Mouse (Mus musculus) CH12.LX (cell line): ENCODE measurements around the gene Slc25a38. TPM values are rescaled to one million over a fixed set of nuclear protein-coding genes. Genes with fewer than 3 reads are reported as not detected.

Source experiments
- DNase-seq: peaks from one replicate; pipeline ENCODE4 v3.0.0-alpha.2; 2013; ENCODE audit errors: extremely low read depth
- H3K27ac ChIP-seq: 2 replicates; pipeline ENCODE4 v1.5.1; 2012; ENCODE audit warnings: low read depth, mild to moderate bottlenecking, control low read depth, moderate library complexity; ENCODE audit not compliant: insufficient read depth
- H3K27me3 ChIP-seq: replicated peaks from 2 replicates; pipeline ENCODE3; 2012; ENCODE audit warnings: inconsistent platforms
- H3K36me3 ChIP-seq, 2 experiments: replicated peaks in 1 of 2; 2 replicates each; pipeline versions ENCODE3 to v1.6.1; 2012; ENCODE audit warnings: inconsistent platforms in 1 of 2, low read length in 1 of 2, mild to moderate bottlenecking in 1 of 2, mixed read lengths in 1 of 2, moderate library complexity in 1 of 2; ENCODE audit not compliant: control insufficient read depth in 1 of 2, insufficient read depth in 1 of 2
- H3K4me1 ChIP-seq, 2 experiments: 2 replicates each; pipeline ENCODE4 v1.6.1; 2012; ENCODE audit warnings: inconsistent platforms in 1 of 2, moderate library complexity in 1 of 2; ENCODE audit not compliant: insufficient read depth in 2 of 2, control insufficient read depth in 1 of 2
- H3K4me2 ChIP-seq: 2 replicates; pipeline ENCODE4 v1.6.1; 2012; ENCODE audit warnings: low read depth, mild to moderate bottlenecking, control low read depth; ENCODE audit not compliant: poor library complexity, insufficient read depth, severe bottlenecking
- H3K4me3 ChIP-seq, 3 experiments: fragments of 150-350 bp in 1 of 3; sonication (generic) in 1 of 3; replicated peaks in 1 of 3; 2 replicates each; pipeline versions ENCODE3 to v1.5.1; 2011 to 2012; ENCODE audit warnings: low read depth in 2 of 3, low read length in 2 of 3, mild to moderate bottlenecking in 2 of 3, moderate library complexity in 2 of 3, control low read depth in 1 of 3, improper control_type of control experiment in 1 of 3, inconsistent platforms in 1 of 3, mixed read lengths in 1 of 3; ENCODE audit not compliant: poor library complexity in 1 of 3
- H3K79me2 ChIP-seq: replicated peaks from 2 replicates; pipeline ENCODE4 v1.6.1; 2012; ENCODE audit warnings: mild to moderate bottlenecking, moderate library complexity; ENCODE audit not compliant: control insufficient read depth, poor library complexity, insufficient read depth, severe bottlenecking; ENCODE audit errors: extremely low read depth
- H3K9ac ChIP-seq: 2 replicates; pipeline ENCODE4 v1.6.1; 2012; ENCODE audit warnings: low read depth, mild to moderate bottlenecking, control low read depth, moderate library complexity; ENCODE audit not compliant: insufficient read depth
- H3K9me3 ChIP-seq: replicated peaks from 2 replicates; pipeline ENCODE3; 2012; ENCODE audit warnings: low read length, inconsistent platforms, mixed read lengths
- BHLHE40 ChIP-seq: IDR thresholded peaks from 2 replicates; pipeline ENCODE4 v1.6.1; 2011; ENCODE audit warnings: mild to moderate bottlenecking, low read depth, low read length, improper control_type of control experiment
- CHD1 ChIP-seq: IDR thresholded peaks from 2 replicates; pipeline ENCODE4 v1.6.1; 2012; ENCODE audit warnings: low read depth, low read length, improper control_type of control experiment, inconsistent platforms
- CHD2 ChIP-seq: IDR thresholded peaks from 2 replicates; pipeline ENCODE4 v1.6.1; 2011; ENCODE audit warnings: low read length, improper control_type of control experiment
- CTCF ChIP-seq, 2 experiments: IDR thresholded peaks in 1 of 2; conservative IDR thresholded peaks in 1 of 2; 2 replicates each; pipeline ENCODE4 v1.5.1; 2011 to 2012; ENCODE audit warnings: low read depth in 2 of 2, low read length in 2 of 2, improper control_type of control experiment in 1 of 2, inconsistent platforms in 1 of 2, mild to moderate bottlenecking in 1 of 2, moderate library complexity in 1 of 2
- E2F4 ChIP-seq: IDR thresholded peaks from 2 replicates; pipeline ENCODE4 v1.6.1; 2011; ENCODE audit warnings: low read depth, low read length, improper control_type of control experiment; ENCODE audit not compliant: insufficient replicate concordance
- EP300 ChIP-seq: IDR thresholded peaks from 2 replicates; pipeline ENCODE4 v1.6.1; 2011; ENCODE audit warnings: low read length, improper control_type of control experiment
- ETS1 ChIP-seq: conservative IDR thresholded peaks from 2 replicates; pipeline ENCODE4 v1.6.1; 2012; ENCODE audit warnings: low read depth, mild to moderate bottlenecking, inconsistent platforms, low read length, improper control_type of control experiment, moderate library complexity
- HCFC1 ChIP-seq: IDR thresholded peaks from 2 replicates; pipeline ENCODE4 v1.6.1; 2012; ENCODE audit warnings: low read depth, mild to moderate bottlenecking, inconsistent platforms, low read length, improper control_type of control experiment
- KAT2A ChIP-seq: IDR thresholded peaks from 2 replicates; pipeline ENCODE4 v1.6.1; 2012; ENCODE audit warnings: low read length, improper control_type of control experiment, inconsistent platforms; ENCODE audit not compliant: insufficient replicate concordance
- MAFK ChIP-seq: IDR thresholded peaks from 2 replicates; pipeline ENCODE4 v1.6.1; 2011; ENCODE audit warnings: low read length, improper control_type of control experiment; ENCODE audit not compliant: insufficient replicate concordance
- MAX ChIP-seq: IDR thresholded peaks from 2 replicates; pipeline ENCODE4 v1.6.1; 2011; ENCODE audit warnings: low read length, improper control_type of control experiment
- MEF2A ChIP-seq: IDR thresholded peaks from 2 replicates; pipeline ENCODE4 v1.6.1; 2014; ENCODE audit warnings: low read depth, mild to moderate bottlenecking, inconsistent platforms, low read length, improper control_type of control experiment, borderline replicate concordance
- MXI1 ChIP-seq: IDR thresholded peaks from 2 replicates; pipeline ENCODE4 v1.6.1; 2011; ENCODE audit warnings: mild to moderate bottlenecking, low read depth, low read length, improper control_type of control experiment
- MYC ChIP-seq: IDR thresholded peaks from 2 replicates; pipeline ENCODE4 v1.6.1; 2011; ENCODE audit warnings: low read depth, mild to moderate bottlenecking, improper control_type of control experiment, low read length
- NELFE ChIP-seq: IDR thresholded peaks from 2 replicates; pipeline ENCODE4 v1.6.1; 2011; ENCODE audit warnings: low read depth, low read length, improper control_type of control experiment
- NRF1 ChIP-seq: IDR thresholded peaks from 2 replicates; pipeline ENCODE4 v1.6.1; 2014; ENCODE audit warnings: low read depth, mild to moderate bottlenecking, inconsistent platforms, low read length, improper control_type of control experiment, moderate library complexity
- PAX5 ChIP-seq: IDR thresholded peaks from 2 replicates; pipeline ENCODE4 v1.6.1; 2012; ENCODE audit warnings: low read length, inconsistent platforms, mixed read lengths
- POLR2A ChIP-seq: IDR thresholded peaks from 2 replicates; pipeline ENCODE4 v1.6.1; 2011; ENCODE audit warnings: low read depth, mild to moderate bottlenecking, improper control_type of control experiment, low read length
- POLR2AphosphoS2 ChIP-seq: IDR thresholded peaks from 2 replicates; pipeline ENCODE4 v1.6.1; 2011; ENCODE audit warnings: low read depth, low read length, improper control_type of control experiment
- RAD21 ChIP-seq: IDR thresholded peaks from 2 replicates; pipeline ENCODE4 v1.6.1; 2011; ENCODE audit warnings: low read depth, mild to moderate bottlenecking, low read length, improper control_type of control experiment, moderate library complexity
- SIN3A ChIP-seq: IDR thresholded peaks from 2 replicates; pipeline ENCODE4 v1.6.1; 2012; ENCODE audit warnings: low read length, improper control_type of control experiment, inconsistent platforms
- SMC3 ChIP-seq: IDR thresholded peaks from 2 replicates; pipeline ENCODE4 v1.6.1; 2011; ENCODE audit warnings: low read depth, low read length, improper control_type of control experiment
- UBTF ChIP-seq: IDR thresholded peaks from 2 replicates; pipeline ENCODE4 v1.6.1; 2012; ENCODE audit warnings: low read depth, mild to moderate bottlenecking, inconsistent platforms, low read length, improper control_type of control experiment, moderate library complexity
- USF1 ChIP-seq: IDR thresholded peaks from 2 replicates; pipeline ENCODE4 v1.6.1; 2014; ENCODE audit warnings: low read depth, mild to moderate bottlenecking, inconsistent platforms, low read length, improper control_type of control experiment
- USF2 ChIP-seq: conservative IDR thresholded peaks from 2 replicates; pipeline ENCODE4 v1.6.1; 2011; ENCODE audit warnings: low read depth, low read length, improper control_type of control experiment
- ZC3H11A ChIP-seq: IDR thresholded peaks from 2 replicates; pipeline ENCODE4 v1.6.1; 2012; ENCODE audit warnings: low read depth, mild to moderate bottlenecking, inconsistent platforms, low read length, improper control_type of control experiment
- ZKSCAN1 ChIP-seq: IDR thresholded peaks from 2 replicates; pipeline ENCODE4 v1.6.1; 2012; ENCODE audit warnings: low read depth, inconsistent platforms, low read length, improper control_type of control experiment, borderline replicate concordance
- ZNF384 ChIP-seq: IDR thresholded peaks from 2 replicates; pipeline ENCODE4 v1.6.1; 2012; ENCODE audit warnings: low read depth, low read length, improper control_type of control experiment, inconsistent platforms
- dilution Hi-C: fragments of 300-500 bp; cut with MboI; formaldehyde crosslinking; loops from 2 replicates; pipeline ENCODE4 v1.14.3; 2020; ENCODE audit warnings: low sequenced_read_pairs; ENCODE audit not compliant: extremely low pct_unique_long_range_greater_than_20kb, extremely low pct_ligation_motif_present
- in situ Hi-C: fragments of 300-500 bp; cut with MboI; formaldehyde crosslinking; loops from 3 replicates; pipeline ENCODE4 v1.14.3; 2019; ENCODE audit warnings: low sequenced_read_pairs, low pct_ligation_motif_present, low pct_unique_long_range_greater_than_20kb, mixed read lengths
- polyA plus RNA-seq: library from polyadenylated mRNA; unstranded; fragments of >175 nt; gene quantifications from 2 replicates; pipeline ENCODE4 v1.2.1, GENCODE M21; 2012; ENCODE audit warnings: low read depth; ENCODE audit not compliant: insufficient read length
- total RNA-seq, 2 experiments: library from RNA; depleted of rRNA; stranded (reverse); fragments of 300-350 nt in 1 of 2; fragments of >200 nt in 1 of 2; gene quantifications; 2 replicates each; pipeline ENCODE4 v1.2.3; 2012 to 2014

Slc25a38 gene
- total and polyA plus RNA-seq, 3 experiments = 20.3 to 24.4 (median 22.3) TPM

DNA sequence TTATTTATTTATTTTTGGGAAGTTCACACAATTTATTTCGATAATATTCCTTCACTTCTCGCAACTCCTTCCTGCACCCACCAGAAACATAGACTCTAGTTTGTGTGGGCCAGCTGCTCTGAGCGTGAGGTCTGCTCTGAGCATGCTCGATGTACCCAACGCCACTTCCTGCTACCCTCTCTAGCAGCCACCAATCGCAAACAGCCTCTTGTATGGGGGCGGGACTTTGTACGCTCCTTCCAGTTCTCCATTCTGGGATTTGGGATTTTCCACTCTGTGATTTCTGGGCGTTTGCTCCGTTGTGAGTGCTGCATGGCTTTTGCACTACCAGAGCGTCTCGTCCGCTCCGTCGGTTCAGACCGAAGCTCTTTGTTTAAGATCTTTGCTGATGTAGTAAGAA, 53.7 kb downstream of the Slc25a38 start:
- no peaks in the 10 kb centered on the region for H3K9me3 ChIP-seq
- H3K4me1 ChIP-seq = no peaks in the 10 kb centered on the region
- no peak overlapping the region for H3K4me2 ChIP-seq
- TF ChIP-seq USF2 (no peak), NRF1 (peak; percentile 50)
- no peaks in the 10 kb centered on the region for H3K36me3 ChIP-seq
- H3K9ac ChIP-seq = no peak overlapping the region
- in situ Hi-C loops (no loop called here), dilution Hi-C loops (no loop called here)
- H3K27ac ChIP-seq = no peak overlapping the region
- no peak for DNase-seq
- no peaks in the 10 kb centered on the region for H3K79me2 ChIP-seq
- H3K4me3 ChIP-seq = no peak overlapping the region
- peaks cover 18% of the 10 kb centered on the region for H3K27me3 ChIP-seq

DNA sequence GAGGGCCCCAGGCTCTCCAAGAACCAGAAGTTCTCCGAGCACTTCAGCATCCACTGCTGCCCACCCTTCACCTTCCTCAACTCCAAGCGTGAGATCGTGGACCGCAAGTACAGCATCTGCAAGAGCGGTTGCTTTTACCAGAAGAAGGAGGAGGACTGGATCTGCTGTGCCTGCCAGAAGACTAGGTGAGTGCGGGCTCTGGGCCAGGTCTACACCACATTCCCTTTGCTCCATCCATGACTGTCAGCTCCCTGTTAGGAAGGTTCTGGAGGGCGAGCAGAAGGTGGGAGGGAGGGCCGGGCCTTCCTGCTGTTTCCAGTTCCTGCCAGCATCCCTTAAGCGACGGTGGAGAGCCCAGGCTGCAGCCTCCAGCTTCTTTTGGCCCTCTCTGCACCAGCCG, 57.7 kb downstream of the Slc25a38 start:
- H3K27ac ChIP-seq = no peak overlapping the region
- dilution Hi-C loops = no loop called here
- no peak overlapping the region for H3K9ac ChIP-seq

DNA sequence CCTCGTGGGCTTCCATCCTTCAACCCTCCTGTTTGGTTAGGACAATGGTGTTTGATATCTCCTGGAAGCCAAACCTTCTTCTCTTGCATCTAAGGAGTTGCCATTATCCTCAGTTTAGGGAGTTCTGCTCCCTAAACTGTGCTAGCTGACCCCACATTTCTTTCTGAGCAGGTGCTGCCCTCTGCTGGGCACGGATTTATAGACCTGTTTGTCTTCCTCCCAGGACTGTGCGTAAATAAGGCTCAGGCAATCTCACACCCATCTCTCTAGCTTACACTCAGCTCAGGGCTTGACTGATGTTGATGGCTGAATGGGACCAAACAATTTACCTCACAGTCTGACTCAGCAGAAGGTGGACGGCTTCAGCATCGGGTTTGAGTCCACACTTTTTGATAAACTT, 61.1 kb downstream of the Slc25a38 start:
- DNase-seq = peak; percentile 47
- Histone ChIP-seq H3K4me2 (no peak overlapping the region), H3K36me3 (no peaks in the 10 kb centered on the region), H3K79me2 (no peaks in the 10 kb centered on the region), H3K27ac (no peak overlapping the region), H3K27me3 (peaks cover 25% of the 10 kb centered on the region), H3K4me3 (no peak overlapping the region), H3K4me1 (peaks cover 0 to 2% of the 10 kb centered on the region in 2 experiments; a peak in 2 of 4 replicates), H3K9ac (no peak overlapping the region), H3K9me3 (peaks cover 10% of the 10 kb centered on the region)
- in situ Hi-C loops (no loop called here), dilution Hi-C loops (no loop called here)
- TF ChIP-seq MYC = no peak
- no peak; the same call in 1 of the 2 replicates for TF ChIP-seq ZC3H11A
- no peak for TF ChIP-seq NELFE
- peak; percentile 32 to 81; a peak in 3 of 4 replicates for TF ChIP-seq CTCF (conservative IDR thresholded peaks at IDR 0.05 in 1 of 2, IDR thresholded peaks at IDR 0.05 in 1 of 2; ENCODE audit: low read depth in 2 of 2, low read length in 2 of 2)
- TF ChIP-seq MXI1 = no peak
- TF ChIP-seq BHLHE40 = no peak
- TF ChIP-seq RAD21 = peak; percentile 71
- no peak for TF ChIP-seq UBTF
- TF ChIP-seq MAX = no peak
- TF ChIP-seq ZNF384 = no peak
- no peak for TF ChIP-seq MAFK
- TF ChIP-seq CHD2 = no peak
- no peak for TF ChIP-seq POLR2A
- TF ChIP-seq SMC3 = peak; percentile 82
- no peak for TF ChIP-seq SIN3A
- TF ChIP-seq HCFC1 = no peak
- no peak for TF ChIP-seq USF1
- no peak for TF ChIP-seq EP300
- TF ChIP-seq ETS1 = no peak
- no peak for TF ChIP-seq ZKSCAN1
- no peak for TF ChIP-seq E2F4

More for the DNA sequence above, 57.7 kb downstream of the Slc25a38 start:
- Histone ChIP-seq H3K4me3 (no peak overlapping the region), H3K36me3 (no peaks in the 10 kb centered on the region), H3K9me3 (peaks cover 6% of the 10 kb centered on the region), H3K27me3 (peaks cover 28% of the 10 kb centered on the region), H3K4me2 (no peak overlapping the region), H3K79me2 (no peaks in the 10 kb centered on the region), H3K4me1 (no peaks in the 10 kb centered on the region)
- DNase-seq = no peak
- in situ Hi-C loops = no loop called here
- TF ChIP-seq MYC (no peak), PAX5 (no peak), MAFK (no peak), CTCF (conservative IDR thresholded peaks at IDR 0.05 in 1 of 2, IDR thresholded peaks at IDR 0.05 in 1 of 2; ENCODE audit: low read depth in 2 of 2, low read length in 2 of 2) (no peak), KAT2A (no peak), EP300 (no peak), POLR2AphosphoS2 (no peak), MEF2A (no peak), POLR2A (no peak), CHD1 (no peak)
